Mouse (Mus musculus) neural tube, embryonic 15.5 days (tissue): ENCODE results near the gene Hoxa2. TPM values are rescaled to one million over a fixed set of nuclear protein-coding genes. Genes with fewer than 3 reads are reported as not detected.

Source experiments
- ATAC-seq: fragments of 200-750 bp; cut with Nextera tagmentation; 2 replicates; pipeline ENCODE4 v1.8.0; 2017; ENCODE audit warnings: mild to moderate bottlenecking, moderate TSS enrichment, moderate library complexity; ENCODE audit not compliant: low FRiP score
- H3K27ac ChIP-seq: fragments of 300-500 bp; sonication (generic); replicated peaks from 2 replicates; pipeline ENCODE4 v1.5.1; 2015; ENCODE audit warnings: mild to moderate bottlenecking, inconsistent platforms
- H3K27me3 ChIP-seq: fragments of 300-500 bp; sonication (generic); replicated peaks from 2 replicates; pipeline ENCODE4 v1.6.1; 2015; ENCODE audit warnings: inconsistent platforms
- H3K36me3 ChIP-seq: fragments of 300-500 bp; sonication (generic); 2 replicates; pipeline ENCODE4 v1.6.1; 2015; ENCODE audit warnings: inconsistent platforms
- H3K4me1 ChIP-seq: fragments of 300-500 bp; sonication (generic); 2 replicates; pipeline ENCODE4 v1.6.1; 2015; ENCODE audit warnings: inconsistent platforms
- H3K4me2 ChIP-seq: fragments of 300-500 bp; sonication (generic); 2 replicates; pipeline ENCODE4 v1.6.1; 2015; ENCODE audit warnings: inconsistent platforms, mild to moderate bottlenecking, moderate library complexity
- H3K4me3 ChIP-seq: fragments of 300-500 bp; sonication (generic); replicated peaks from 2 replicates; pipeline ENCODE4 v1.5.1; 2015; ENCODE audit warnings: mild to moderate bottlenecking, inconsistent platforms
- H3K9ac ChIP-seq: fragments of 300-500 bp; sonication (generic); replicated peaks from 2 replicates; pipeline ENCODE4 v1.6.1; 2015; ENCODE audit warnings: mild to moderate bottlenecking, inconsistent platforms
- H3K9me3 ChIP-seq: fragments of 300-500 bp; sonication (generic); replicated peaks from 2 replicates; pipeline ENCODE4 v1.6.1; 2016; ENCODE audit warnings: inconsistent platforms
- WGBS: fragments of 180-500 bp; shearing (Covaris S2); methylation state at CpG from one replicate; pipeline ENCODE4 v1.1.7; 2015; ENCODE audit warnings: mixed read lengths; 5-methylcytosine and 5-hydroxymethylcytosine counted together
- polyA plus RNA-seq: library from polyadenylated mRNA; unstranded; fragments of >200 nt; fragmentation: Nextera tagmentation; extraction: Ambion mirVana; gene quantifications from 2 replicates; pipeline ENCODE4 v1.2.1, GENCODE M21; 2015

Gene Hoxa2
- polyA plus RNA-seq, 1 experiment from 2014 or later = 12.0 TPM

DNA sequence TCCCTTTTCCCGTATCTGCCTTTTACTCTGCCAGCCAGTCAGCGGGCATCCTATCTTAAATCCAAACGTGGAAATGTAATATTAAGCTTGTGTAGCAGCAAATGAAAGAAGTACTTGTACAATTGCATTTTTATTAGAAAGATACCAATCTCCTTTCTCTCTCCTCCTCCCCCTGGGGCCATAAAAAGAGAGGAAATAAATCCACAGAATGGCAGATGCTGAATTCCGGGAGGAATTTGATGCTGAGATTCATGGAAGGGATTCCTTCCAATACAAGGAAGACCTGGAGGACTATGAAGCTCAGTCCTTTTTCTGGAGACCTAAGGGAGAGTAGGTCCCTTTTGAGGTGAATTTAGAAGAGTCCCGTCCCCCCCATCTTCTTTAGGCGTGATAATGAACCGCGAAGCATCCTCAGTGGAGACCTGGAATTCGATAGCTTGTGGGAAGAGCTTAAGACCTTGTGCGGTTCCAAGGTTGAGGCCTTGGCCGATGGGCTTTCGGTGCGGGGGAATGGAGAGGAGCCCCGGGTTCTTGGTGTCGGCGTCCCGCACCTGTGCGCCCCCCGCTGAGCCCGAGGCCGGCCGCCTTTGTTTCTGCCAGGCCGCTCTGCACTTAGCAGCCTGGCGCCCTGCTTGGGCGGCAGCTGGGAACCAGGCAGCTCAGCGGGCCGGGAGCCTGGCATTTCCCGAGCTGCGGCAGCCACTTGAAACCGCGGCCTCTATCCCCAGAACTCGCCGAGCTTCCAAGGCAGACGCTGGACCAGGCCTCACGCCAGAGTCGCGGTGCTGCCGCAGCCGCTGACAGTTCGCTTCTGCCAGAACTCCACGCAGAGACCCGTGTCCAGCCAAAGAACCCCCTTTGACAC lies 3.8 kb upstream of the Hoxa2 start:
- H3K27me3 ChIP-seq = no peaks in the 10 kb centered on the region
- peak overlapping the region; percentile 91 for H3K27ac ChIP-seq
- peak overlapping the region; percentile 86 for H3K4me2 ChIP-seq

GRCm38 (mm10) chr6:52167736-52168161 lies 3.1 kb upstream of the Hoxa2 start:
- H3K4me2 ChIP-seq = peak overlapping the region; percentile 86
- 10% methylated on average over 14 of the region's 14 CpGs for WGBS
- H3K4me3 ChIP-seq = peak overlapping the region; percentile 28

More for the DNA sequence above, 3.8 kb upstream of the Hoxa2 start:
- no peak for ATAC-seq
- WGBS = 8% methylated on average over 42 of the region's 42 CpGs
- peaks cover 95% of the 10 kb centered on the region for H3K4me1 ChIP-seq
- no peaks in the 10 kb centered on the region for H3K9me3 ChIP-seq
- no peaks in the 10 kb centered on the region for H3K36me3 ChIP-seq
- peak overlapping the region; percentile 28 for H3K4me3 ChIP-seq
- H3K9ac ChIP-seq = peak overlapping the region; percentile 21

GRCm38 (mm10) chr6:52167176-52167575 lies 2.5 kb upstream of the Hoxa2 start:
- H3K9ac ChIP-seq = peak overlapping the region; percentile 21
- no peaks in the 10 kb centered on the region for H3K27me3 ChIP-seq
- WGBS = 25% methylated on average over 1 of the region's 1 CpGs
- peak overlapping the region; percentile 91 for H3K27ac ChIP-seq
- no peaks in the 10 kb centered on the region for H3K36me3 ChIP-seq
- peaks cover 94% of the 10 kb centered on the region for H3K4me1 ChIP-seq
- peak overlapping the region; percentile 86 for H3K4me2 ChIP-seq
- H3K4me3 ChIP-seq = no peak overlapping the region; the same call in 1 of the 2 replicates
- H3K9me3 ChIP-seq = no peaks in the 10 kb centered on the region
- no peak for ATAC-seq

More at GRCm38 (mm10) chr6:52167736-52168161, 3.1 kb upstream of the Hoxa2 start:
- peaks cover 96% of the 10 kb centered on the region for H3K4me1 ChIP-seq
- H3K36me3 ChIP-seq = no peaks in the 10 kb centered on the region
- peak overlapping the region; percentile 91 for H3K27ac ChIP-seq
- ATAC-seq = no peak
- no peaks in the 10 kb centered on the region for H3K9me3 ChIP-seq
- H3K9ac ChIP-seq = peak overlapping the region; percentile 21
- H3K27me3 ChIP-seq = no peaks in the 10 kb centered on the region

GRCm38 (mm10) chr6:52166431-52167077 lies 1.9 kb upstream of the Hoxa2 start:
- 18% methylated on average over 4 of the region's 4 CpGs for WGBS
- Histone ChIP-seq H3K9me3 (no peaks in the 10 kb centered on the region), H3K4me3 (0 out of 2 replicates have a peak overlapping the region, but pooled peaks have one; percentile 12), H3K27ac (peak overlapping the region; percentile 91), H3K36me3 (no peaks in the 10 kb centered on the region), H3K4me1 (peaks cover 94% of the 10 kb centered on the region), H3K27me3 (no peaks in the 10 kb centered on the region), H3K9ac (peak overlapping the region; percentile 21), H3K4me2 (peak overlapping the region; percentile 86)
- no peak for ATAC-seq

DNA sequence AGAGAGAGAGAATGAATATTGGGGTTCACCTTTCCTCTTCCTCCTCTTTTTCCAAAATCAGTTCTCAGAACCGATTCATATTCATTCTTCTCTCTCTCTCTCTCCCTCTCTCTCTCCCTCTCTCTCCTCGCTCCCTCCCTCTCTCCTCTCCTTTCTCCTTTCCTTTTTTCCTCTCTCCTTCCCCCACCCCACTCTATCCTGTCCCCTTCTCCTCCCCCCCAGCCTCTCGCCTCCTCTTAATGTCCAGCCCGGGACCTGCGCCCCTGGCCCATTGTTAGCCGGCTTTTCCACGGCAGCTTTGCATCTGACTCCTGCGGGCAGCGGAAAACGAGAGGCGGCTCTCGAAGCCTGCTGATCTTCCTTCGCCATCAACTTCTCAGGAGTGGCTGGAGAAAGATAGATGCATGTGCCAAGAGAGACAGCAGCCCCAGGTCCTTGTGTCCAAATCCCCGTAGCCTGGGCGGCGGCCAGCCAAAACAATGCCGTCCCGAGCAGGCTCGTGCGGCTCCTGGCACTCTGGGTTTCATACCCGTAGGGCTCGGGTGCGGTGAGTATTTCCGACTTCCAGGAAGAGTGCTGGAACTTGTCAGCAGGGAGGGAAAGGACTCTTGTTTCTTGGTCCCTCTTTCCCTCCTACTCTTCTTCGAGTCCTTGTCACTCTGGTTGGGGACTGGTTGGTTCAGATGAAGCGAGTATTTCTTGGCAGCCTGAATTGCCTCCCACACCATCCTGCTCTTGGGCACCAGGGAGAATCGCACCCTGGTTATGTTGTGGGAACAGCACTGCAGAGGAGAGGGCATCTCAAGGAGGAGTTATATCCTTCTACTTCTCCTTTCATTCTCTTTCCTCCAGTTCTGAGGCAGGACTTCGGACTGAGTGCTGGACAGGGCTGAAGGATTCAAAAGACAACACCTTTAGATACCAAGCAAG lies 1.1 kb upstream of the Hoxa2 start:
- Histone ChIP-seq H3K36me3 (no peaks in the 10 kb centered on the region), H3K9me3 (no peaks in the 10 kb centered on the region), H3K4me2 (peak overlapping the region; percentile 86), H3K4me3 (peak overlapping the region; percentile 45), H3K27me3 (no peaks in the 10 kb centered on the region), H3K9ac (peak overlapping the region; percentile 66), H3K4me1 (peaks cover 92% of the 10 kb centered on the region), H3K27ac (peak overlapping the region; percentile 91)
- no peak for ATAC-seq
- 5% methylated on average over 27 of the region's 28 CpGs for WGBS

DNA sequence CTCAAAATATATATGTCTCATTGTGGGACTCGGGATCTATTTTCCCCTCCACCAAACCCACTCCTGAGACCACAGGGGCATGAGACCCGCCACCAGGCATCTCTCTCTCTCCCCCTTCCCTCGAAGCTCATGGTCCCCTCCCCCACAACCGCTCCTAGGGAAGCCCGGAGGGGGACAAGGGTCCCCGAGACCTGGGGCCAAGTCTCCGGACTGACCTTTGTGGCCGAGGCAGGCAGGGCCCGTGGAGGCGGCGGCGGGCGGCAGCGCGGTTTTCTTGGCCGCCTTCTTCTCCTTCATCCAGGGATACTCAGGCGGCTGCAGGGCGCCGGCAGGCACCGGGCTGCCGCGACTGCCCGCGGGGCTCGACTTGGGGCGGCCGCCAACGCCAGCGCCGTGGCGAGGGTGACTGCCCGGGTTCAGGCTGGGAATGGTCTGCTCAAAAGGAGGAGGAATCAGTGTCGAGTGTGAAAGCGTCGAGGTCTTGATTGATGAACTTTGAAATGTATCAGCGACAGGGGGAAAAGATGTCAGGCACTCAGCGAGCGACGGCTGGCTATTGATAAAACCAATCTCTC lies 493 bp downstream of the Hoxa2 start:
- ATAC-seq = no peak
- Histone ChIP-seq H3K9me3 (no peaks in the 10 kb centered on the region), H3K4me3 (peak overlapping the region; percentile 45), H3K4me1 (peaks cover 93% of the 10 kb centered on the region), H3K36me3 (no peaks in the 10 kb centered on the region), H3K4me2 (peak overlapping the region; percentile 86), H3K27ac (peak overlapping the region; percentile 91), H3K9ac (peak overlapping the region; percentile 66), H3K27me3 (no peaks in the 10 kb centered on the region)
- 2% methylated on average over 39 of the region's 39 CpGs for WGBS

DNA sequence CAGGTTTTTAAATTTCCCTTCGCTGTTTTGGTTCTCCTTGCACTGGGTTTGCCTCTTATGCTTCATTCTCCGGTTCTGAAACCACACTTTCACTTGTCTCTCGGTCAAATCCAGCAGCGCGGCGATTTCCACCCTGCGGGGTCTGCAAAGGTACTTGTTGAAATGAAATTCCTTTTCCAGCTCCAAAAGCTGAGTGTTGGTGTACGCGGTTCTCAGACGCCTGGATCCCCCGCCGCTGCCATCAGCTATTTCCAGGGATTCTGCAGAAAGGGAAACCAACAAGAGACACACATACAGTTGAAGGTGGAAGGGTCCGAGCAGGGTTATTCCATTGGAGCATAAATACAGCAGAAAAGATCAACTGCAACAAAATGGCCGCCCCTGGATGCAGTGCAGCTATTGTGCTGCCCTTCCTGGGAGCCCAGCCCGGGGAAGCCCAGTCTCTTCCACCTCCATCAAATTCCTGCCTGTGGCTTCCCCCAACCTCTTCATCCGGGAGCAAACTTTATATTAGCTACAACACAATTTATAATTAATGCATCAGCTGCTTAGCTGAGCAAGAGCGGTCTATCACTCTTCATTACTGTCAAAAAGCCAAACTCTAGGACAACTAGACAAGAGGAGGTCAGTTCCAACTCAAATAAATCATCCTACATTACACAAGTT lies 1.1 kb downstream of the Hoxa2 start:
- 9% methylated on average over 17 of the region's 17 CpGs for WGBS
- Histone ChIP-seq H3K4me1 (peaks cover 94% of the 10 kb centered on the region), H3K9ac (peak overlapping the region; percentile 66), H3K9me3 (no peaks in the 10 kb centered on the region), H3K36me3 (no peaks in the 10 kb centered on the region), H3K27ac (peak overlapping the region; percentile 91), H3K27me3 (no peaks in the 10 kb centered on the region), H3K4me2 (peak overlapping the region; percentile 86), H3K4me3 (peak overlapping the region; percentile 45)
- no peak for ATAC-seq

GRCm38 (mm10) chr6:52162611-52163365 lies 1.8 kb downstream of the Hoxa2 start:
- Histone ChIP-seq H3K27me3 (no peaks in the 10 kb centered on the region), H3K4me1 (peaks cover 90% of the 10 kb centered on the region), H3K4me3 (peak overlapping the region; percentile 45), H3K36me3 (no peaks in the 10 kb centered on the region), H3K9ac (peak overlapping the region; percentile 66), H3K4me2 (peak overlapping the region; percentile 86), H3K9me3 (no peaks in the 10 kb centered on the region), H3K27ac (peak overlapping the region; percentile 91)
- 10% methylated on average over 14 of the region's 14 CpGs for WGBS
- ATAC-seq = no peak

GRCm38 (mm10) chr6:52162093-52162380 lies 2.6 kb downstream of the Hoxa2 start:
- Histone ChIP-seq H3K4me3 (peak overlapping the region; percentile 12; the same call in 1 of the 2 replicates), H3K4me2 (peak overlapping the region; percentile 86), H3K4me1 (peaks cover 90% of the 10 kb centered on the region), H3K9ac (peak overlapping the region; percentile 23; the same call in 1 of the 2 replicates), H3K36me3 (no peaks in the 10 kb centered on the region), H3K27me3 (no peaks in the 10 kb centered on the region), H3K27ac (peak overlapping the region; percentile 75), H3K9me3 (no peaks in the 10 kb centered on the region)
- ATAC-seq = no peak
- WGBS = 11% methylated on average over 1 of the region's 1 CpGs
